Mouse (Mus musculus) olfactory bulb, adult 2 months (tissue): ENCODE data around the gene Tspear. TPM values are rescaled to one million over a fixed set of nuclear protein-coding genes. Genes with fewer than 3 reads are reported as not detected.
A peak's percentile ranks its signal among the peaks of the same experiment; 100 is the strongest.

Source experiments
- H3K27ac ChIP-seq: fragments of 200-500 bp; 2 replicates; pipeline ENCODE4 v1.5.1; 2012; ENCODE audit warnings: low read depth, low read length; ENCODE audit not compliant: insufficient read depth
- H3K4me1 ChIP-seq: fragments of 200-500 bp; 2 replicates; pipeline ENCODE4 v1.6.1; 2012; ENCODE audit warnings: low read length; ENCODE audit not compliant: control insufficient read depth, insufficient read depth
- H3K4me3 ChIP-seq: fragments of 200-500 bp; 2 replicates; pipeline ENCODE4 v1.5.1; 2012; ENCODE audit warnings: mild to moderate bottlenecking, low read depth, low read length, moderate library complexity; ENCODE audit not compliant: insufficient read depth
- CTCF ChIP-seq: fragments of 200-500 bp; IDR thresholded peaks from 2 replicates; pipeline ENCODE4 v1.5.1; 2012; ENCODE audit warnings: low read depth, mild to moderate bottlenecking, low read length, moderate library complexity; ENCODE audit not compliant: insufficient read depth
- POLR2A ChIP-seq: fragments of 200-500 bp; IDR thresholded peaks from 2 replicates; pipeline ENCODE4 v1.6.1; 2012; ENCODE audit warnings: mild to moderate bottlenecking, low read depth, low read length, moderate library complexity; ENCODE audit not compliant: insufficient read depth
- WGBS: fragments of 180-500 bp; shearing (Covaris S2); methylation state at CpG from one replicate; pipeline ENCODE4 v1.1.7; 2018; 5-methylcytosine and 5-hydroxymethylcytosine counted together
- polyA plus RNA-seq: library from polyadenylated mRNA; stranded (reverse); fragments of >200 nt; gene quantifications from 2 replicates; pipeline ENCODE4 v1.2.4, GENCODE M21; 2012; ENCODE audit warnings: low replicate concordance; ENCODE audit not compliant: missing spikeins, insufficient read depth, insufficient read length

Tspear gene
- polyA plus RNA-seq, 1 experiment = not detected

GRCm38 (mm10) chr10:77663949-77664665 lies 22.3 kb upstream of the Tspear start:
- peaks cover 2% of the 10 kb centered on the region; the same call in 1 of the 2 replicates for H3K4me1 ChIP-seq
- no peak overlapping the region for H3K27ac ChIP-seq
- WGBS = 68% methylated on average over 43 of the region's 43 CpGs
- no peak overlapping the region for H3K4me3 ChIP-seq
- no peak for TF ChIP-seq CTCF
- TF ChIP-seq POLR2A = no peak

DNA sequence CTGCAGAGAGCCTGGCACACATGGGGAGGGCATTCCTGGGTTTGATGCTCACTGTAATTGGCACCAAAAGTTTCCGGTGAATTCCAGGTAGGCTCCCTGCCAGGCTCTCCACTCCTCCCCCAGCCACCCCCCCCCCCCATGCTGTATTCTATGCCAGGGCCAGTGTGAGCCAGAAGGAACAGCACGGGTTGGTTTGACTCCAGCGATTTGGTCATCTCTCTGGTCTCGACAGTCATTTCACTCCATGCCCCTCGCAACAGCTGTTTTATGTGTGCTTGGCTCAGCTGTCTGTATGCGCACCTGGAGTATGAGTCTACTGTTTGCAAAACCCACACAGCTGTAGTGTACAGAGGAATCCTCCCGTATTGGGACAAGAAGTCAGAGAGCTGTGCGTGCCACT lies 20.0 kb upstream of the Tspear start:
- Histone ChIP-seq H3K4me3 (no peak overlapping the region), H3K4me1 (peaks cover 2% of the 10 kb centered on the region; the same call in 1 of the 2 replicates), H3K27ac (no peak overlapping the region)
- TF ChIP-seq CTCF (no peak), POLR2A (no peak)
- 57% methylated on average over 8 of the region's 8 CpGs for WGBS

DNA sequence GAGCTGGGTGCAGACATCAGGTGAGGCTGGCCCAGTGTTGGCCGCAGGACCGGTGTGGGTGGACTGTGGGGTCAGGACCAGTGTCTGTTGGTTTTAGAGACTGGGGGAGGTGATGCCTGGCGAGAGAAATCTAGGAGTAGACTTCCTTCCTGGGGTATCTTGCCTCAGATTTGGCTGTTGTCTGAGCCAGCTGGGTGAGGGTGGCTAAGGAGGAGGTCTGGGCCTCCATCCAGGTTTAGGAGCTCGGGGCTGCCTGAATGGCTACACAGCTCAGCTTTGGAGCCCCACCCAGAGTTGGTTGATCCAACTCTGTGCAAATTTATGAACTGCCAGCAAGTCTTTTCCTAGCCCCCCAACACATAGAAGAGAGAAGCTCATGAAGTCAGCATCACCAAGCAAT lies 19.0 kb upstream of the Tspear start:
- Histone ChIP-seq H3K4me1 (peaks cover 2% of the 10 kb centered on the region; the same call in 1 of the 2 replicates), H3K4me3 (no peak overlapping the region), H3K27ac (no peak overlapping the region)
- TF ChIP-seq POLR2A = no peak
- TF ChIP-seq CTCF = no peak
- WGBS = 74% methylated on average over 4 of the region's 4 CpGs

- Histone ChIP-seq H3K27ac (no peak overlapping the region), H3K4me3 (no peak overlapping the region), H3K4me1 (peaks cover 4% of the 10 kb centered on the region; the same call in 1 of the 2 replicates)
- WGBS = 85% methylated on average over 4 of the region's 4 CpGs
- TF ChIP-seq CTCF = no peak
- no peak for TF ChIP-seq POLR2A
Observed at GRCm38 (mm10) chr10:77670710-77671109, 15.7 kb upstream of the Tspear start.

DNA sequence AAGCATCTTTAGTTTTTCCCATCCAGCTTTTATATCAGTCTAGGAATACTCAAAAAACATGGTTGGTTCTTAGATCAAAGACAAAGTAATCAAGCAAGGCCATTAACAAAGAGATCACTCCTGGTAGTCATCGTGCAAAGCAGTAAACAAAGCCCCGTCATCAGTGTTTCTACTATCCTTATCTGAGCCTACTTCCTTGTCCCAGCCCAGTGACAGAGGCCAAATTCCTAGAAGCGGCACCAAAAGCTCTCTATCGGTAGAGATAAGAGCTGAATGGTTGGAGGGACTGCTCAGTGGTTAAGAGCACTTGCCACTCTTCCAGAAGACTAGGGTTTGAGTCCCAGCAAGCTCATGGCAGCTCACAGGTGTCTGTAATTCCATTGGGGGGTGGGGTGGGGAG lies 14.8 kb upstream of the Tspear start:
- no peak overlapping the region for H3K27ac ChIP-seq
- peaks cover 2% of the 10 kb centered on the region; the same call in 1 of the 2 replicates for H3K4me1 ChIP-seq
- WGBS = 85% methylated on average over 4 of the region's 4 CpGs
- TF ChIP-seq CTCF = no peak
- no peak overlapping the region for H3K4me3 ChIP-seq

GRCm38 (mm10) chr10:77673765-77674164 lies 12.6 kb upstream of the Tspear start:
- H3K27ac ChIP-seq = no peak overlapping the region
- no peak overlapping the region for H3K4me3 ChIP-seq
- no peak for TF ChIP-seq CTCF
- H3K4me1 ChIP-seq = peaks cover 14% of the 10 kb centered on the region
- WGBS = 70% methylated on average over 13 of the region's 13 CpGs

- 0 out of 2 replicates have a peak overlapping the region, but pooled peaks have one; percentile 3 for H3K4me3 ChIP-seq
- TF ChIP-seq CTCF (no peak), POLR2A (no peak)
- no peak overlapping the region for H3K27ac ChIP-seq
- peaks cover 14% of the 10 kb centered on the region for H3K4me1 ChIP-seq
- under 1% methylated on average over 35 of the region's 35 CpGs for WGBS
Observed at GRCm38 (mm10) chr10:77677562-77677961, 8.8 kb upstream of the Tspear start.

- no peak for TF ChIP-seq POLR2A
- peaks cover 14% of the 10 kb centered on the region for H3K4me1 ChIP-seq
- WGBS = 81% methylated on average over 7 of the region's 7 CpGs
- H3K4me3 ChIP-seq = no peak overlapping the region
- no peak overlapping the region for H3K27ac ChIP-seq
Observed at GRCm38 (mm10) chr10:77682994-77683393, 3.4 kb upstream of the Tspear start.

DNA sequence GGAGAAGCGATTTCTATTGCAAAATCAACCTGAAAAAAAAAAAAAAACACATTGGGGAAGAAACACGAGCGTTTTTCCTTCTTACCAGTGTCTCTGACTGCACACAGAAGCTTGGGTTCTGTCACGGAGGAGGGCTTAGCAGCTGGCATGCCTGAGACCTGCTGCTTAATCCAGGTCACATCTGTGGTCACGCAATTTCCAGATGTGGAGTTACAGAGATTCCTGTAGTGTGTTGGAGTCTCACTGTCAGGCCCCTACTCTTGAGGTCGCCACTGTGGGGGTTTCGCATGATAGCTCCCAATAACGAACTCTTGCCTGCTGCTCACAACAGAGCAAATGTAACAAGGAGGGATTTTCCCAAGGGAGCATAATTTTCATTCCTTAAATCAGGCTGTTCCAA lies 2.2 kb upstream of the Tspear start:
- H3K4me1 ChIP-seq = peaks cover 13% of the 10 kb centered on the region
- no peak overlapping the region for H3K4me3 ChIP-seq
- WGBS = 51% methylated on average over 8 of the region's 8 CpGs
- no peak overlapping the region for H3K27ac ChIP-seq
- TF ChIP-seq CTCF (no peak), POLR2A (no peak)
